Mouse (Mus musculus) kidney, embryonic 14.5 days (tissue): ENCODE data around the gene Mnx1. TPM values are rescaled to one million over a fixed set of nuclear protein-coding genes. Genes with fewer than 3 reads are reported as not detected.

Experiments
- ATAC-seq: fragments of 200-750 bp; cut with Nextera tagmentation; 2 replicates; pipeline ENCODE4 v1.8.0; 2017; ENCODE audit warnings: moderate number of reproducible peaks, mild to moderate bottlenecking, moderate TSS enrichment, moderate library complexity; ENCODE audit not compliant: low FRiP score, low TSS enrichment
- H3K27ac ChIP-seq: fragments of 300-500 bp; sonication (generic); 2 replicates; pipeline ENCODE4 v1.5.1; 2014; ENCODE audit warnings: low read depth, mild to moderate bottlenecking, low read length, moderate library complexity, mixed read lengths
- H3K27me3 ChIP-seq: fragments of 300-500 bp; sonication (generic); 2 replicates; pipeline ENCODE4 v1.6.1; 2014; ENCODE audit warnings: mild to moderate bottlenecking, low read length; ENCODE audit not compliant: control insufficient read depth, insufficient read depth
- H3K36me3 ChIP-seq: fragments of 300-500 bp; sonication (generic); 2 replicates; pipeline ENCODE4 v1.6.1; 2014; ENCODE audit warnings: low read length, mixed read lengths; ENCODE audit not compliant: control insufficient read depth, insufficient read depth
- H3K4me1 ChIP-seq: fragments of 300-500 bp; sonication (generic); 2 replicates; pipeline ENCODE4 v1.6.1; 2014; ENCODE audit warnings: low read length, mixed read lengths; ENCODE audit not compliant: control insufficient read depth, insufficient read depth
- H3K4me2 ChIP-seq: fragments of 300-500 bp; sonication (generic); replicated peaks from 2 replicates; pipeline ENCODE4 v1.6.1; 2014; ENCODE audit warnings: low read depth, mild to moderate bottlenecking, low read length
- H3K4me3 ChIP-seq: fragments of 300-500 bp; sonication (generic); 2 replicates; pipeline ENCODE4 v1.5.1; 2014; ENCODE audit warnings: mild to moderate bottlenecking, low read length
- H3K9ac ChIP-seq: fragments of 300-500 bp; sonication (generic); 2 replicates; pipeline ENCODE4 v1.6.1; 2014; ENCODE audit warnings: low read depth, mild to moderate bottlenecking, low read length, moderate library complexity
- H3K9me3 ChIP-seq: fragments of 300-500 bp; sonication (generic); 2 replicates; pipeline ENCODE4 v1.6.1; 2016; ENCODE audit warnings: low read length; ENCODE audit not compliant: control insufficient read depth
- WGBS: fragments of 180-500 bp; shearing (Covaris S2); extraction: QIAGEN DNeasy Blood & Tissue Kit; methylation state at CpG from one replicate; pipeline ENCODE4 v1.1.7; 2014; 5-methylcytosine and 5-hydroxymethylcytosine counted together
- polyA plus RNA-seq: library from polyadenylated mRNA; unstranded; fragments of >200 nt; fragmentation: Nextera tagmentation; extraction: Ambion mirVana; gene quantifications from 2 replicates; pipeline ENCODE4 v1.2.1, GENCODE M21; 2014

The Mnx1 gene
- polyA plus RNA-seq, result not detected in 2 replicates

GRCm38 (mm10) chr5:29478208-29479197, at the start of gene Mnx1:
Mnx1 (minus strand) TSS chr5:29478470.
- Histone ChIP-seq H3K4me1 (peaks cover 12% of the 10 kb centered on the region), H3K4me3 (peak within 1 kb of the TSS; percentile 35), H3K36me3 (no peaks in the 10 kb centered on the region), H3K4me2 (peak within 1 kb of the TSS; percentile 64), H3K9me3 (no peaks in the 10 kb centered on the region), H3K27ac (no peak within 1 kb of the TSS), H3K27me3 (peaks cover 99% of the 10 kb centered on the region), H3K9ac (peak within 1 kb of the TSS; percentile 18)
- WGBS, result under 1% methylated on average over 65 of the region's 65 CpGs
- peak; percentile 77 for ATAC-seq

- Histone ChIP-seq H3K4me2 (no peak overlapping the region), H3K4me1 (no peaks in the 10 kb centered on the region), H3K27me3 (no peaks in the 10 kb centered on the region), H3K36me3 (no peaks in the 10 kb centered on the region), H3K4me3 (no peak overlapping the region), H3K9ac (no peak overlapping the region), H3K9me3 (no peaks in the 10 kb centered on the region), H3K27ac (no peak overlapping the region)
- no peak for ATAC-seq
- 87% methylated on average over 5 of the region's 5 CpGs for WGBS
Measured at GRCm38 (mm10) chr5:29516432-29516831, 38.2 kb upstream of the Mnx1 start.

GRCm38 (mm10) chr5:29515888-29516287, 37.6 kb upstream of the Mnx1 start:
- no peak overlapping the region for H3K9ac ChIP-seq
- WGBS, result 82% methylated on average over 3 of the region's 3 CpGs
- H3K36me3 ChIP-seq, result no peaks in the 10 kb centered on the region
- no peak overlapping the region for H3K4me2 ChIP-seq
- no peaks in the 10 kb centered on the region for H3K4me1 ChIP-seq
- H3K4me3 ChIP-seq, result no peak overlapping the region
- H3K9me3 ChIP-seq, result no peaks in the 10 kb centered on the region
- no peak for ATAC-seq
- H3K27me3 ChIP-seq, result no peaks in the 10 kb centered on the region
- no peak overlapping the region for H3K27ac ChIP-seq

- Histone ChIP-seq H3K4me2 (no peak overlapping the region), H3K27ac (no peak overlapping the region), H3K36me3 (no peaks in the 10 kb centered on the region), H3K4me3 (no peak overlapping the region), H3K27me3 (no peaks in the 10 kb centered on the region), H3K9ac (no peak overlapping the region), H3K9me3 (no peaks in the 10 kb centered on the region), H3K4me1 (no peaks in the 10 kb centered on the region)
- no peak for ATAC-seq
- WGBS, result 57% methylated on average over 3 of the region's 3 CpGs
Measured at GRCm38 (mm10) chr5:29507013-29507412, 28.7 kb upstream of the Mnx1 start.

GRCm38 (mm10) chr5:29487321-29487720, 9.1 kb upstream of the Mnx1 start:
- WGBS, result 20% methylated on average over 13 of the region's 13 CpGs
- Histone ChIP-seq H3K4me2 (no peak overlapping the region), H3K4me1 (no peaks in the 10 kb centered on the region), H3K9ac (no peak overlapping the region), H3K9me3 (no peaks in the 10 kb centered on the region), H3K4me3 (no peak overlapping the region), H3K27ac (no peak overlapping the region), H3K36me3 (no peaks in the 10 kb centered on the region), H3K27me3 (peaks cover 89% of the 10 kb centered on the region)
- ATAC-seq, result no peak

GRCm38 (mm10) chr5:29485941-29486320, 7.7 kb upstream of the Mnx1 start:
- WGBS, result 2% methylated on average over 10 of the region's 10 CpGs
- no peak for ATAC-seq
- Histone ChIP-seq H3K9ac (no peak overlapping the region), H3K4me1 (no peaks in the 10 kb centered on the region), H3K36me3 (no peaks in the 10 kb centered on the region), H3K27me3 (peaks cover 94% of the 10 kb centered on the region), H3K27ac (no peak overlapping the region), H3K4me3 (no peak overlapping the region; the same call in 1 of the 2 replicates), H3K9me3 (no peaks in the 10 kb centered on the region), H3K4me2 (no peak overlapping the region)

GRCm38 (mm10) chr5:29484965-29485940, 7.0 kb upstream of the Mnx1 start:
- no peak overlapping the region for H3K27ac ChIP-seq
- no peaks in the 10 kb centered on the region for H3K4me1 ChIP-seq
- no peaks in the 10 kb centered on the region for H3K36me3 ChIP-seq
- no peaks in the 10 kb centered on the region for H3K9me3 ChIP-seq
- WGBS, result 2% methylated on average over 38 of the region's 38 CpGs
- H3K9ac ChIP-seq, result no peak overlapping the region
- peaks cover 96% of the 10 kb centered on the region for H3K27me3 ChIP-seq
- H3K4me3 ChIP-seq, result no peak overlapping the region; the same call in 1 of the 2 replicates
- no peak overlapping the region for H3K4me2 ChIP-seq
- 0 out of 2 replicates have a peak, but pooled peaks have one; percentile 32 for ATAC-seq

- Histone ChIP-seq H3K9me3 (no peaks in the 10 kb centered on the region), H3K4me1 (no peaks in the 10 kb centered on the region), H3K27ac (no peak overlapping the region), H3K4me2 (no peak overlapping the region), H3K9ac (no peak overlapping the region), H3K4me3 (no peak overlapping the region), H3K27me3 (peaks cover 97% of the 10 kb centered on the region), H3K36me3 (no peaks in the 10 kb centered on the region)
- ATAC-seq, result no peak
- WGBS, result 6% methylated on average over 4 of the region's 4 CpGs
Measured at GRCm38 (mm10) chr5:29483801-29484200, 5.5 kb upstream of the Mnx1 start.
